Mouse (Mus musculus) liver, embryonic 12.5 days (tissue): ENCODE data around the gene Kat5. TPM values are rescaled to one million over a fixed set of nuclear protein-coding genes. Genes with fewer than 3 reads are reported as not detected.
A peak's percentile ranks its signal among the peaks of the same experiment; 100 is the strongest.

Source experiments
- ATAC-seq: fragments of 200-750 bp; cut with Nextera tagmentation; 2 replicates; pipeline ENCODE4 v1.8.0; 2017; ENCODE audit warnings: moderate number of reproducible peaks, mild to moderate bottlenecking, moderate library complexity
- H3K27ac ChIP-seq: fragments of 300-500 bp; sonication (generic); 2 replicates; pipeline ENCODE4 v1.5.1; 2016; ENCODE audit warnings: mild to moderate bottlenecking
- H3K27me3 ChIP-seq: fragments of 300-500 bp; sonication (generic); replicated peaks from 2 replicates; pipeline ENCODE4 v1.6.1; 2016; ENCODE audit warnings: mild to moderate bottlenecking, moderate library complexity
- H3K36me3 ChIP-seq: fragments of 300-500 bp; sonication (generic); 2 replicates; pipeline ENCODE4 v1.6.1; 2016; ENCODE audit warnings: mild to moderate bottlenecking, moderate library complexity
- H3K4me1 ChIP-seq: fragments of 300-500 bp; sonication (generic); 2 replicates; pipeline ENCODE4 v1.6.1; 2016
- H3K4me2 ChIP-seq: fragments of 300-500 bp; sonication (generic); 2 replicates; pipeline ENCODE4 v1.6.1; 2016; ENCODE audit warnings: mild to moderate bottlenecking, moderate library complexity
- H3K4me3 ChIP-seq: fragments of 300-500 bp; sonication (generic); 2 replicates; pipeline ENCODE4 v1.5.1; 2016; ENCODE audit warnings: mild to moderate bottlenecking, moderate library complexity
- H3K9ac ChIP-seq: fragments of 300-500 bp; sonication (generic); 2 replicates; pipeline ENCODE4 v1.6.1; 2016; ENCODE audit warnings: mild to moderate bottlenecking, moderate library complexity
- H3K9me3 ChIP-seq: fragments of 300-500 bp; sonication (generic); replicated peaks from 2 replicates; pipeline ENCODE4 v1.6.1; 2016; ENCODE audit warnings: mild to moderate bottlenecking, moderate library complexity
- WGBS: fragments of 180-500 bp; shearing (Covaris S2); methylation state at CpG from one replicate; pipeline ENCODE4 v1.1.7; 2016; ENCODE audit not compliant: insufficient replicate concordance; 5-methylcytosine and 5-hydroxymethylcytosine counted together
- polyA plus RNA-seq: library from polyadenylated mRNA; unstranded; fragments of >200 nt; fragmentation: Nextera tagmentation; extraction: Ambion mirVana; gene quantifications from 2 replicates; pipeline ENCODE4 v1.2.1, GENCODE M21; 2016

Kat5 gene
- polyA plus RNA-seq, 1 experiment from 2014 or later, result 26.8 TPM

DNA sequence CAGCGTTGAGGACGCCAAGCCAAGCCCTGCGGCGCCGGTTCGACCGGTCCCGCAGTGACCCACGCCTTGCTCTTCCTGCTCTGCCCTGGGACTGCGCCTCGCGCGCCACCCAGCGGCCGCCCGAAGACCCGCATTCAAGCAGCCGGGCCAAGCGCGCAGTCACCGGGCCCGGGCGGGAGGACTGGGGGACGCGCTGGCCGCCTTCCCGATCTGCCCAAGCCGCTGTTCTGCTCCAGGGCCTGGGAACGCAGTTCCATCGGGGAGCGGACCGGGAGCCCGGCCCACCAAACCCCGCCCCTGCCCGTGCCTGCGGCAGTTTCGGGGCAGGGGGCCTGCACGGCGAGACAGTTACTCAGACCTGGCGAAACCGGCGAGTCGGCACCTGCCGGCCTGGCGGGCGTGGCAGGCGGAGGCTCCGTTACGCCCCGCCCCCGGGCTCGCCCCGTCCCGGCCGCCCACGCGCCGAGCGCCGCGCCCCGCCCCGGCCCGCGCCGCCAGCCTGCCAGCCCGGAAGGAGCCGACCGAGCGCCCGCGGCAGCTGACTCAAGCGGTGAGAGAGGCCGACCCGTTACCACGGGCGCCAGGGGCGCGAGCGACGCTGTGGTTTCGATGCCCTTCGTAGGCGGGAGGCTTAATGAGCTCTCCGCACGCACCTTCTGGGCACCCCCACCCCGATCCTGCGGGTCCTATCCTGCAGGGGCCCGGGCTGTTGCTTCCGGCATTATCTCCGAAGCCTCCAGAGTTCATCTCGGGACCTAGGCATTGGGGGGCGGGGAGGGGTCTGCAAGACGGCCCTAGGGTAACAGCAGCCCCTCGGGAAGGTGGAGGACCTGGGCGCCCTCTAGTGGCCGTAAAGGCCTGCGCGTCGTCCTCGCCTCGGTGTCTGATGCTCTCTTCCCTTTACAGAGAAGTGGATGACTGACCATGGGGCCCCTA, 42.2 kb downstream of the Kat5 start, which contains the start of gene Ap5b1:
Gene Ap5b1, plus strand, starts transcription at position 492 of the 936 bp plus-strand sequence.
- Histone ChIP-seq H3K4me3 (peak within 1 kb of the TSS; percentile 81), H3K4me2 (peak within 1 kb of the TSS; percentile 98), H3K27ac (peak within 1 kb of the TSS; percentile 93), H3K9me3 (no peaks in the 10 kb centered on the region), H3K36me3 (peaks cover 24% of the 10 kb centered on the region), H3K27me3 (peaks cover 49% of the 10 kb centered on the region), H3K9ac (peak within 1 kb of the TSS; percentile 83), H3K4me1 (peaks cover 41% of the 10 kb centered on the region)
- ATAC-seq, result peak; percentile 87
- WGBS, result under 1% methylated on average over 95 of the region's 102 CpGs

GRCm38 (mm10) chr19:5567180-5567533, 42.9 kb downstream of the Kat5 start:
- peaks cover 41% of the 10 kb centered on the region for H3K4me1 ChIP-seq
- no peaks in the 10 kb centered on the region for H3K9me3 ChIP-seq
- H3K9ac ChIP-seq, result peak overlapping the region; percentile 83
- WGBS, result 3% methylated on average over 26 of the region's 26 CpGs
- H3K4me2 ChIP-seq, result peak overlapping the region; percentile 98
- peak overlapping the region; percentile 93 for H3K27ac ChIP-seq
- H3K36me3 ChIP-seq, result peaks cover 24% of the 10 kb centered on the region
- peak overlapping the region; percentile 81 for H3K4me3 ChIP-seq
- peaks cover 55% of the 10 kb centered on the region for H3K27me3 ChIP-seq
- ATAC-seq, result peak; percentile 47

GRCm38 (mm10) chr19:5566316-5566715, 43.7 kb downstream of the Kat5 start:
- Histone ChIP-seq H3K4me3 (0 out of 2 replicates have a peak overlapping the region, but pooled peaks have one; percentile 81), H3K27ac (no peak overlapping the region), H3K27me3 (peaks cover 64% of the 10 kb centered on the region), H3K4me1 (peaks cover 38% of the 10 kb centered on the region), H3K36me3 (peaks cover 24% of the 10 kb centered on the region), H3K9me3 (no peaks in the 10 kb centered on the region), H3K9ac (0 out of 2 replicates have a peak overlapping the region, but pooled peaks have one; percentile 83), H3K4me2 (peak overlapping the region; percentile 98)
- WGBS, result 47% methylated on average over 5 of the region's 5 CpGs
- no peak for ATAC-seq

DNA sequence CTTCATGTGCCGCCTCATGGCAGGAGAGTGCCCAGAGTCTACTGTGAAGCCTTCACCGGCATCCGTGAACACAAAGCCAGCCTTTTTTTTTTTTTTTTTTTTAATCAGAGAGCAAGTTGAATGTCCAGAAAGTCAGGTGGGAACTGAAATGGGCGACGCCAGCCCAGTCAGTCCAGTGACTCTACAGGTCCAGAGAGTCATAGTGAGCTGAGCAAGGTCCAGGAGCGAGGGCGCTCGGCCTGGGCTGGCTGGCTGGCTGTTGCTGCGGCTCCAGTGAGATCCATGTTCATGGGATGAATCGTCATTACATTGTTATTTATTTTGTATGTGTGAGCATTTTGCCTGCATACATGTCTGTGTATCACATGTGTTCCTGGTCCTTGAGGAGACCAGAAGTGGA, 47.3 kb downstream of the Kat5 start:
- H3K36me3 ChIP-seq, result no peaks in the 10 kb centered on the region
- ATAC-seq, result no peak
- no peak overlapping the region for H3K9ac ChIP-seq
- no peak overlapping the region for H3K4me2 ChIP-seq
- H3K27me3 ChIP-seq, result peaks cover 93% of the 10 kb centered on the region
- no peak overlapping the region for H3K4me3 ChIP-seq
- H3K4me1 ChIP-seq, result peaks cover 34% of the 10 kb centered on the region
- 75% methylated on average over 10 of the region's 10 CpGs for WGBS
- no peaks in the 10 kb centered on the region for H3K9me3 ChIP-seq
- H3K27ac ChIP-seq, result no peak overlapping the region

- peaks cover 100% of the 10 kb centered on the region for H3K27me3 ChIP-seq
- 41% methylated on average over 3 of the region's 3 CpGs for WGBS
- H3K27ac ChIP-seq, result no peak overlapping the region
- no peak for ATAC-seq
- no peaks in the 10 kb centered on the region for H3K9me3 ChIP-seq
- H3K4me3 ChIP-seq, result no peak overlapping the region
- H3K36me3 ChIP-seq, result no peaks in the 10 kb centered on the region
- H3K4me1 ChIP-seq, result peaks cover 29% of the 10 kb centered on the region
- H3K4me2 ChIP-seq, result no peak overlapping the region
- no peak overlapping the region for H3K9ac ChIP-seq
Observed at GRCm38 (mm10) chr19:5561886-5562285, 48.2 kb downstream of the Kat5 start.

DNA sequence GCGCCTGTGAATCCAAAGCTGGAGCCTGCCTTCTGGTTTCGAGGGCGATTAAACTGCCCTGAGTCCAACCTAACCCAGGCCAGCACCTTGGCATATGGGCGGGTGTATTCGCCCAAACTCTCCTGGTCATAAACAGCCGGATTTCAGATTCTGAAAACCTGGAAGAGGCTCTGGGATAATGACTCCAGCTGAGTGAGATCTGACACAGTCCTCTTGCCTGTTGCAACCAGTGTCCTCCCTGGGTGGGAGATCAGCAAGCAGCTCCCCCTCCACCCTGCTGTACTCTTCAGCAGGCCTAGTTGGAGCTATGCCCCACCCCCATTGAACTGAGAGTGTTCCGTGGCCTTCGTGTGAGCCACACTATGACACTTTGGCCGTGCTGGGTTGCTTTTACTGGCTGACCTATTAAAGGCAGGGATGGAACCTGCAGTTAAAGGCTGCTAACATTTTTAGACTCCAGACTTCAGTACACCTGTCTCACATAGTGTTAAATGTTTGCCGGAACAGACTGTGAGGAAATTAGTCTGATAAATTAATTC, 48.7 kb downstream of the Kat5 start:
- peak overlapping the region; percentile 57 for H3K4me2 ChIP-seq
- no peak overlapping the region for H3K9ac ChIP-seq
- H3K9me3 ChIP-seq, result no peaks in the 10 kb centered on the region
- no peak overlapping the region for H3K27ac ChIP-seq
- peak overlapping the region; percentile 38; the same call in 1 of the 2 replicates for H3K4me3 ChIP-seq
- WGBS, result 20% methylated on average over 10 of the region's 10 CpGs
- no peaks in the 10 kb centered on the region for H3K36me3 ChIP-seq
- no peak for ATAC-seq
- peaks cover 23% of the 10 kb centered on the region for H3K4me1 ChIP-seq
- H3K27me3 ChIP-seq, result peaks cover 100% of the 10 kb centered on the region

GRCm38 (mm10) chr19:5560457-5561041, 49.5 kb downstream of the Kat5 start, which contains the start of gene Ovol1:
TSS of gene Ovol1 (minus strand) at chr19:5560646.
- H3K27me3 ChIP-seq, result peaks cover 100% of the 10 kb centered on the region
- H3K9ac ChIP-seq, result no peak within 1 kb of the TSS
- no peak within 1 kb of the TSS for H3K27ac ChIP-seq
- ATAC-seq, result no peak
- H3K9me3 ChIP-seq, result no peaks in the 10 kb centered on the region
- peaks cover 21% of the 10 kb centered on the region for H3K4me1 ChIP-seq
- H3K36me3 ChIP-seq, result no peaks in the 10 kb centered on the region
- peak within 1 kb of the TSS; percentile 38 for H3K4me3 ChIP-seq
- peak within 1 kb of the TSS; percentile 57 for H3K4me2 ChIP-seq
- 1% methylated on average over 57 of the region's 57 CpGs for WGBS

- no peak for ATAC-seq
- no peak overlapping the region for H3K9ac ChIP-seq
Observed at GRCm38 (mm10) chr19:5559631-5560456, 50.2 kb downstream of the Kat5 start.

DNA sequence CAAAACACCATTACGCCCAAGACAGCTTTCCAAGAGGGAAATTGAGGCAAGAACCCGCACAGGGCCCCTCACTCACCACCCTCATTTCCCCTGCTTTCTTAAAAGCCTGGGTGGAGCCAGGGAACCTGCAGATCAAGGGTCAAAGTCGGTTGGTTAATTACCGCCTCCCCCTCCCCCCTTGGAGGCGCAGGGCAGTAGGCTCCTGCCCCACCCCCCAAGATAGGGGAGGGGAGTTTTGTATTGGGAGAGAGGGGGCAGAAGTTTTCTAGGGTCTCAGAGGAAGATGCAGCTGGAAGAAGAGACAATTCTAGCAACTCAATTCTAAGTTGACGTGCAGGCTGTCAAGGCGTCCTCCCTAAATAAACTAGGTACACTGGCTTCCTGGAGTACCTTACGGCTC, 50.8 kb downstream of the Kat5 start:
- peaks cover 21% of the 10 kb centered on the region for H3K4me1 ChIP-seq
- no peaks in the 10 kb centered on the region for H3K9me3 ChIP-seq
- H3K4me2 ChIP-seq, result no peak overlapping the region
- 0 out of 2 replicates have a peak overlapping the region, but pooled peaks have one; percentile 38 for H3K4me3 ChIP-seq
- no peak for ATAC-seq
- H3K27me3 ChIP-seq, result peaks cover 97% of the 10 kb centered on the region
- H3K9ac ChIP-seq, result no peak overlapping the region
- H3K27ac ChIP-seq, result no peak overlapping the region
- 23% methylated on average over 8 of the region's 8 CpGs for WGBS
- H3K36me3 ChIP-seq, result no peaks in the 10 kb centered on the region

More at GRCm38 (mm10) chr19:5559631-5560456, 50.2 kb downstream of the Kat5 start:
- WGBS, result 2% methylated on average over 69 of the region's 69 CpGs
- Histone ChIP-seq H3K36me3 (no peaks in the 10 kb centered on the region), H3K4me3 (peak overlapping the region; percentile 38), H3K9me3 (no peaks in the 10 kb centered on the region), H3K27me3 (peaks cover 99% of the 10 kb centered on the region), H3K4me1 (peaks cover 21% of the 10 kb centered on the region), H3K4me2 (peak overlapping the region; percentile 57), H3K27ac (no peak overlapping the region)

DNA sequence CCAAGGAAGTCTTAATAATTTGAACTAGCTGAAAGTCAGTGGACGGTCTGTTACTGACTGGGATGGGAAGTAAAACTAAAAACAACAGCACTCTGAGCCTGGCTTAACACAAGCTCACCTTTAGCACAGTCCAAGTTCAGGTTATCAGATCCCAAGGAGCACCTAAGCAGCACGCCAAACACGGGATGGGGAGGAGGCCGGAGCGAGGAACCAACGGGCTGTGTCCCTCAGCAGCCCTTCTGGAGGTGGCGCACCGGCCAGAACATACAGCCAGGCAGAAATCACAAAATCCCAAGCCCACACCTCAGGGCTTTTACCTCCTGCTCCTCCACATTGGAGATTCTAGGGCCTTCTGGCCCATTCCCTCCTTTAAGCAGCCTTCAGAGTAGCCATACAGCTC, 51.3 kb downstream of the Kat5 start:
- Histone ChIP-seq H3K4me3 (no peak overlapping the region), H3K27ac (no peak overlapping the region), H3K9me3 (no peaks in the 10 kb centered on the region), H3K4me2 (no peak overlapping the region), H3K9ac (no peak overlapping the region), H3K36me3 (no peaks in the 10 kb centered on the region), H3K4me1 (peaks cover 21% of the 10 kb centered on the region), H3K27me3 (peaks cover 97% of the 10 kb centered on the region)
- no peak for ATAC-seq
- WGBS, result 58% methylated on average over 8 of the region's 8 CpGs

- H3K4me3 ChIP-seq, result no peak overlapping the region
- peaks cover 97% of the 10 kb centered on the region for H3K27me3 ChIP-seq
- H3K4me2 ChIP-seq, result no peak overlapping the region
- no peak for ATAC-seq
- H3K4me1 ChIP-seq, result peaks cover 21% of the 10 kb centered on the region
- no peak overlapping the region for H3K9ac ChIP-seq
- no peak overlapping the region for H3K27ac ChIP-seq
- H3K9me3 ChIP-seq, result no peaks in the 10 kb centered on the region
- WGBS, result 58% methylated on average over 7 of the region's 7 CpGs
- no peaks in the 10 kb centered on the region for H3K36me3 ChIP-seq
Observed at GRCm38 (mm10) chr19:5558169-5558568, 51.9 kb downstream of the Kat5 start.
